Mouse (Mus musculus) bone marrow, adult 2 months (tissue): Measurements from ENCODE around the gene Got1.

Source experiments
- CTCF ChIP-seq: fragments of 200-500 bp; IDR thresholded peaks from 2 replicates; pipeline ENCODE4 v1.5.1; 2011; ENCODE audit warnings: low read length, control low read depth; ENCODE audit not compliant: control insufficient read depth, insufficient read depth
- POLR2A ChIP-seq: fragments of 200-500 bp; IDR thresholded peaks from 2 replicates; pipeline ENCODE4 v1.6.1; 2011; ENCODE audit warnings: low read depth, mild to moderate bottlenecking, control low read depth, low read length, borderline replicate concordance; ENCODE audit not compliant: control insufficient read depth

GRCm38 (mm10) chr19:43472781-43473180 lies 51.6 kb downstream of the Got1 start:
- TF ChIP-seq CTCF = no peak
- no peak for TF ChIP-seq POLR2A
